Mouse (Mus musculus) hindlimb bud, embryonic 11.5 days (tissue): ENCODE measurements around the gene Tnnt1.

Experiments
- DNase-seq: peaks from one replicate; pipeline ENCODE4 v3.0.0-alpha.2; 2012; ENCODE audit warnings: low read depth, low spot score; ENCODE audit errors: extremely low spot score

Tnnt1 gene

DNA sequence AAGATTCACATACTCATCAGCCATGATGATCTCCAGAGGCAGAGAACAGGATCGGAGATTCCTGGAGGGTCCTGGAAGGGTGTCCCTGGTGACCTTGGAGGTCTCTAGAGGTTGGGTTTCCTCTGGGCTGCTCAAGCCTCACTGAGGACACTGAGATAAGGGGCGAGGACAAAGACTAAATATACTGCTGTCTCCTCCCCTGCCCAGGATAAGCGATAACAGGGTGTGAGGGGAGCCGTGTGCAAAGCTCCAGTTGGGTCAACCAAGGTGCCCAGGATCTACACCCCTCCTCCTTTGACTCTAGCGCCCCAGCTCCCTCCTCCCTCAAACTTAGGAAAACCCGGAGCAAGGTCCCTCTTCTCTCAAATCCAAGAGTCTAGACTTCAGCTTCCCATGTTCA lies 6.1 kb upstream of the Tnnt1 start:
- DNase-seq: no peak

DNA sequence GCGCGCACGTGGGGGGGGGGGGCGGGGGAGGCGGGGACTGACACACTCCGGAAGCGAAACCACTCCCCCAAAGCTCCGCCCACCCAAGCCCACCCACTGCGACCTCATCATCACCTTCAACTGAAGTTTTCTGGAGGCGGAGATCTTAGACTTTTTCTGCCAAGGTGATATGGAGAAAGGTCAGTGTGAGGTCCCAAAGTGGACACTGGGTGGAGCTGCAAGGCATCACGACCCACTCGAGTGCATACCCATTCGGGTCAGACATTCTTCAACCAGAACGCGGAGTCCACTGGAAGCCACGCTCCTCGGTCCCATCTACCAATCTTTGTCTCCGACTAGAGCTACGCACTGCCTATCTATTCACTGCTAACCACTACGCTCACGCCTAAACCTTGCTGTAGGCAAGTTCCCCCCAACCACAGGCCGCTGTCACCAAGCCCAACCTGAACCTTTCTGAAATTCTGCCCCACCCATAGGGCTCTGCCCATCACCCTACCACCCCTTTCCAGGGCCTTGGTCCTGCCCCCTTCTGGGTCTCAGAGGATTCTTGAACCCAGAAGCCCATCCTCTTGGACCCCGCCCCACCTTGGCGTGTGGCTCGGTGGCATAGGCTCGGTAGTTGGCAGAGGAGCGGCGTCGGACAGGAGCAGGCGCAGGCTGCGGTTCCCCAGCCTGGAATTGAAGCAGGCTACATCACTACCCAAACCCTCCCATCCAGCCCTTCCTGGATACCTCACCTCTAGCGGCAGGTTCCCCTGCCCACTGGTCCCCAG lies 5.2 kb upstream of the Tnnt1 start:
- no peak for DNase-seq

DNA sequence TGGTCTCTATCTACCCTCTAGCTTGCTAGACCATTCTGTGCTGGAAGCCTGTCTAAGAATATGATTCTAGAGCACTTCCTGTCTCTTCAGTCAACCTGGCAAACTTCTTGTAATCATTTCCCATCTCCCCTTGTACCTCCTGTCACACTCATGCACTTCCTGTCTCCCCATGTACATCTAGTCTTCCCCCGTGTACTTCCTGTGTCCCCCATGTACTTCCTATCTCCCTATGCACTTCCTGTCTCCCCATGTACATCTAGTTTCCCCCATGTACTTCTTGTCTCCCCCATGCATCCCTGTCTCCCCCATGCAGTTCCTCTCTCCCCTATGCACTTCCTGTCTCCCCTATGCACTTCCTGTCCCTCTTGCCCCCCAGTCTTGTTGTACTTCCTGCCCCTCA lies 2.3 kb upstream of the Tnnt1 start:
- no peak for DNase-seq

DNA sequence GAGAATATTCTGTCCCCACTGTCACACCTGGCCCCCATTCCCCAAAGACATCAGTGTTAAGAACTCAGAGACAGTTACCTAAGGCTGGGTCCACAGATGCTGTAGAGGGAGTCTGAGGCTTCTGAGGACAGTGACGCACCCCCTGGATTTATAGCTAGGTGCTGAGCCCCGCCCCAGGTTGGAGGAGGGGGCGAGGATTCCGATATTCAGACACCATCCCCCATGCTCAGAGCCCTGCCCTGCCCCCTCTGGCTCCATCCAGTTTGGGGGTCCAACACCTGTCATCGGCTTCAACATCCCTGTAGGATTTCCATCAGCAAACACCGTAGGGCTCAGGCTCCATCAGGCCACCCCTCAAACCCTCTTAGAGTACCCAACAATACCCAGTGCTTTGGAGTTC lies 329 bp downstream of the Tnnt1 start:
- no peak for DNase-seq

DNA sequence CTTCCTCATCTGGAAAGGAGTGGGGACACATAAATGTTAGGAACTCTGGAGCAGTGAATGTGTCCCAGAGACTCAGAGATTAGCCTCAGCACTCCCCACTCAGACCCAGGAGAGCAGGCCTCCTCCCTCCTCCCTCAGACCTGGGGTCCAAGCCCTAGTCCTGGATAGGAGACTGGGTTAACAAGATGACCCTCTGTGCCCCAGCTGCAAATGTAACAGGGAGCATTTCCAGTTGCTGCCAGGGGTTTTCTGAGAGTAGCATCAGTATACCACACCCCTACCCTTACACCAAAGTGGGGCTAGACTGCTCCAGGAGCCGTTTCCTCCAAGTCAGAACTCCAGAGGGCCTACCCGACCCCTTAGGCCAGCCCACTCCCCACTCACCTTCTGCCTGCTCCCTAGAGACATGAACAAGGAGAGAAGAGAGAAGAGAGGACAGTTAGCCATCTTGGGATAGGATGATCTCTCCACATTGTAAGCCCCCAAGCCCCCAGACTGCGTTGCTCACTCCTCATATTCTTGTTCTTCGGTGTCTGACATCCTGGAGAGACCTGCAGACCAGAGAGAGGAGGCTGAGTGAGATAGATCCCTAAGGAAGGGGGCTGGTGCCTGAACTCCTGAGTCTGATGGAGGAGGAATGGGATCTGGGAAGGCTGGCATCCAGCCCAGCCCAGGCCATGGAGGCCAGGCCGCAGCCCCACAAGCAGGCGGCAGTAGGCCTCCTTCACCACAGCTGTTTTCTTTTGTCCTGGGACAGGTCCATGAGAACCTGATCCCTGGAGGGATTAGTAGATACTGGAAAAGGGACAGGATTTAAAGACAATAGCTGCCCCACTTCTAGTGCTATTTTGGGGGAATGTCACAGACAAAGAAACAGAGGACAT lies 2.1 kb downstream of the Tnnt1 start:
- DNase-seq: no peak

DNA sequence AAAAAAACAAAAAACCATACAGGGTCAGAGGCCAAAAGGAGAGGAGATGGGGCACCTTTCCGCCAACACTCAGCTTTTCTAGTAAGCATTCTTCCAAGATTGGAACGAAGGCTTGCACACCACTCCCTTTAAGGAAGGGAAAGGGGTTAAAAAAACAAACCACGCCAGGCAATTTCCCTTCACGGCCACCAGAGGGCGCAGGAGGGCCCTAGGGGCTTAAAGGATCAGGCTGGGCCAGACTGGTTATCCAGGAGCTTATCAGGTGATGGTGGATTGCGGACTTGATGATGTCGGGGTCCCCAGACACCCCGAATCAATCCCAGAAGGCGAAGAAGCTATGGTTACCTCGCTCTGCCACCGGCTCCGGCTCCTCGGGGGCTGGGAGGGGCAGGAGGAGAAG lies 2.9 kb downstream of the Tnnt1 start:
- no peak for DNase-seq

DNA sequence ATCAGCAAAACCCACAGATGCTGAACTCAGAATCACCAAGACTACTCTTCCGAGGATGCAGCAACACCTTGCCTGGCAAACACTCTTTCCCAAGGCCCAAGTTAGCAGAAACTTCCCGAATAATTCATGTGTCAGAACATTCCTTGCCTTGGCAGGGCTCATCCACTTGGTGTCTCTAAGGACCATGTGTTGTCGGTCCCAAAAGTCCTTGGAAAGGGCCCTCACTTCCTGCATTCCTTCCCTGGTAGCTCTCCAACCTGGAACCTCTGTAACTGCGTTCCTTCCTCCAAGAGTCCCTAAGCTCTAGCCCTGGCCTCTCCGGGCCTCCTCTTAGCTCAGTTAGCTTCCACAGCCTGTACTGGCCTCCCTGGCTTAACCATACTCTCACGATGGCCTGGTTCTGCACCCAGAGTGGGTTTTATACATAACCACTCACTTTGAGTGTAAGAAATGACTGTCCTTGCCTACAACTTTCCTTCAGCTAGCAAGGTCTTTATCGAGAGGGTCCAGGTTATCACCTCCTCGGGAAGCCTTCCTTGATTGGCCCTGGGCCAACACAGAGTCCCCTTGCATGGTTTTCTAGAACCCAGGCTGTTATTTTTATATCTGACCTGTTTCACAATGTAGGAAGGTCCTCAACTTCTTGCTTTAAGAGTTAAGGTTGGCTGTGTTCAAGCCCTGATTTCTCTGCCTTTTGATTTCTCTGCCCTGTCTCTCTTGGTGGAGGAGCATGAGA lies 4.5 kb downstream of the Tnnt1 start:
- no peak for DNase-seq

DNA sequence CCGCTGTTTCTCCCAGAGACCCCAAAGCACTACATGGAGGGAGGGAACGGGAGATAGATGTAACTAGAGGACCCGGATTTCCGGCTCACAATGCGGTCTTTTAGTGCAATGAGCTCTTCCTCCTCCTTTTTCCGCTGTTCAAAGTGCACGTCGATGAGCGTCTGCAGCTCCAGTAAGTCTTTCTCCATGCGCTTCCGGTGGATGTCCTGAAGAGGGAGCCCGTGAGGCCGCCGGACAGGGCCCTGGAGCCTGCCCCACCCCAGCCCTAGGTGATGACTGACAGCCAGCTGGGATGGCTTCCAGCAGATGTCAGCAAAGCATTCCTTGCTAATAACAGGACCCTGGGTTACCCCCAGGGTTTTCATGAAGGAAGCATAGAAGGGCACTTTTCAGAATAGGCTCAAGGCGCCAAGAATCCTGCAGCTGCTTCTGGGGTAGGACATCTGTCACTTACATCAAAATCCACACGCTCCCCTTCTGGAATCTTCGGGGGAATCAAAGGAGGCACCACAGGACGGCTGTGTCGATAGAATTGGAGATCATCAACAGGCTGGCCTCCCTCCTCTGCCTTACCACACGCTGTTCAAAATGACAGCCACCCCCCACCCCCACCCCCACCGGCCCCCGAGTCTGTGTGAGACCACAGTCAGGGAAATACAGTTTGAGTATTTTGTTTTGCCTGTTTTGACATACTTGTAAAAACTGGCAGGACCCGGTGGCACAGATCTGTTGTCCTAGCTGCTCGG lies 6.1 kb downstream of the Tnnt1 start:
- DNase-seq: no peak

DNA sequence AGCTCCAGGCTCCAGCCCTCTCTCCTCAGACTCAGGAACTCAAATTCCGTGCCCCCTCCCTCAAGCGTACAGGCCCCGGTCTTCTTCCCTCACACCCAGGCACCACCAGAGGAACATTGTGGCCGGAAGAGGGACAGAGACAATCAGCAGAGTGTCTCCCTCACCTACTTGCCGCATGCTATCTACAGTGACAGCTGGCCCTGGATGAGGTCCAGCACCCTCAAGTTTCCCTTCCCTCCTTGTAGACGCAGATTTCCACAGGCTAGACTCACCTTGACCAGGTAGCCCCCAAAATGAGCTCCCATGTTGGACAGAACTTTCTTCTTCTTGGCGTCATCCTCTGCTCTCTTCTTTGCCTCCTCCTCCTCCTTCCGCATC lies 7.5 kb downstream of the Tnnt1 start:
- DNase-seq: no peak

DNA sequence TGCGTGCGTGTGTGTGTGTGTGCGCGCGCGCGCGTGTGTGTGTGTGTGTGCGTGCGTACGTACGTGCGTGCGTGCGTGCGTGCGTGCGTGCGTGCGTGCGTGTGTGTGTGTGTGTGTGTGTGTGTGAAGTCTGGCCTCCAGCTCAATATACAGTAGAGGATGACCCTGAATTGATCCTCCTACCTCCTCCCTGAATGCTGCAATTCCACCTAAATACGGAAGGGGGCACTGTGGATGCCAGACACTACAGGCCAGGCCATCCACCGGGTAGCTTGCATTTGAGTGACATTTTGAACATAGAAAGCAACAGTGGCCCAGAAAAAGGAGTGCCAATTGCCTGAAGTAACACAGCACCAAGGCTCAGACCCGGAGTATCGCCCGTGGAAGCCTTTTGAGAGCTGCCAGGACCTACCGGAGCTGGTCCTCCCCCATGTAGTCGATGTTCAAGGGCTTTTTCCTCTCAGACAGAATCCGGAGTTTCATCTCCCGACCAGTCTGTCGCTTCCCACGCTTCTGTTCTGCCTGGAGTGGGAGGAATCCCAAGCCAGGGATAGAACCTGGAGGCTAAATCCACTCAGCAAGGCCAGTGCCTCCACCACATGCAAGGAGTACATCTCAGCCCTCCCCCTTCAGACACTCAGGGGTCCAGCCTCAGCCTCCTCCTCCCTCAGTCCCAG lies 8.0 kb downstream of the Tnnt1 start:
- no peak for DNase-seq

DNA sequence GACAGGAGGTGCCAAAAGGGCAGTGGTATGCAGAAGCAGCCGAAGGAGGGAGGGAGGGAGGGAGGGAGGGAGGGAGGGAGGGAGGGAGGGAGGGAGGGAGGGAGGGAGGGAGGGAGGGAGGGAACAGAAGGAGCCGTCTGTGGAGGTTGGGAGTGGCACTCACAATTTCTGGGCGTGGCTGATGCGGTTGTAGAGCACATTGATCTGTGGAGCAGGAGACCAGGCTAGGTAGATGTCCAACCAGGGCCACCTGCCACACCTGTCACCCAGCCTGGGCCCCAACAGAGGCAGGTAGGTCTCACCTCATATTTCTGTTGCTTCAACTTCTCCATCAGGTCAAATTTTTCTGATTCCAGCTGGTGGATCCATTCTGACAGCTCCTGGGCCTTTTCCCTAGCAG lies 9.0 kb downstream of the Tnnt1 start:
- DNase-seq: no peak

DNA sequence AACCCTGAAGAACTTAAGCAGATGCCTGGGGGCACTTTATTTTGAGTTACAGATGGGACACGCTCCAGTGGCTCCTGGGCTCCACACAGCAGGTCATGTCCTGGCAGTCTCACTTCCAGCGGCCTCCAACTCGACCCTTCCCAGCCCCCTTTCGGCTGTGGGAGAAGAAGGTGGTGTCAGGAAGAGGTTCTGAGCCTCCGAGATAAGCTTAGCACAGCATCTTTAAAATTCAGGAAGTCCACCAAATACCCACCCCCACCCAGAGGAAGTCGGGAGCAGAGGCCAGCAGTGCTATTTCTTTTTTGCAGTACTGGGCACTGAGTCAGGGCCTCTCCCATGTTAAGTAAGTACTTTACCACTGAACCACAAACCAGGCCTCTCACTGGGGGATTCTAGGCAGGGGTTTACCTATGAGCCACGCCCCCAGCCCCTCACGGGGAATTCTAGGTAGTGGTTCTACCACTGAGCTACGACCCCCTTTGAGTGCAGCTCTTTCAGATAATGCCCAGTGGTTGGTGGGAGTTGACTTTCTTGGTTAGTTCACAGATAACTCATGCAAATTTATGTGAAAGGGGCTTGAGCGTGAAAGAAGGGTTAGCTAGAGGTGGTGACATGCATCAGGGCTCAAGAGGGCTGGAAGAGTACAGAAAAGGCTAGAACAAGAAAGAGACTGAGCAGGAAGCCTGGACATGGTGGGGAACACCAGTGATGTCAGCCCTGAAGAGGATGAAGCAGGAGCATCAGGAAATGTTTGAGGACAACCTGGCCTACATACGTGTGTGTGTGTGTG lies 11.3 kb downstream of the Tnnt1 start:
- DNase-seq: no peak

DNA sequence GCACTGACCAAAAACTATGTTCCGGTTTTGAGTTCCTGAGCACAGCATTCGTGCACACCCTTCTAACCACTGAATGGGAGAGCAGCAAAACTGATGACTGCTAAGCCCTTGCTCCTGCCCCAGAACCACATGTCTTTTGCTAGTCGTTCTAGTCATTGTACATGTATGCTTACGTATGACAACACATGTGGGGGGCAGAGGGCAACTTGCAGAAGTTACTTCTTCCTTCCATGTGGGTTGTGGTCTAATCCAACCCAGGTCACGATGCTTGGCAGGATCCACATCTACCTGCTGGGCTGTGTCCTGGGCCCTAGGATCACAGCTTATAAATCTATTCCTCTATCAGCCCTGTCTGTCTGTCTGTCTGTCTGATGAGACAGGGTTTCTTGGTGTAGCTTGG lies 12.3 kb downstream of the Tnnt1 start:
- DNase-seq: no peak

DNA sequence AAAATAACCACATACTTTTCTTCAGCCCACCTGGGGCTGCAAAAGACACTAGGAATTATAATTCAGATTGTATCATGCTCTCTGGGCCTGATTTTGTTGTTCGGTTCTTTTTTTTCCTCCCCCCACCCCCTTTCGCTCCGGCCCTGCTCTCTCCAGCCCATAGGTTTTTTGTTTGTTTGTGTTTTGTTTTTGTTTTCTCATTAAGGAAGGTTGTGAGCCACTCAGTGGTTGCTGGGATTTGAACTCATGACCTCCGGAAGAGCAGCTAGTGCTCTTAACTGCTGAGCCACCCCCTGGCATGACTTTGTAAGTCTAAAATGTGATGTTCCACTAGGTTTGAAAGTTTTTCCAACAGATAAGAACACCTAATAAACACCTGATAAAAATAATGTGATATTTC lies 13.1 kb downstream of the Tnnt1 start:
- no peak for DNase-seq

DNA sequence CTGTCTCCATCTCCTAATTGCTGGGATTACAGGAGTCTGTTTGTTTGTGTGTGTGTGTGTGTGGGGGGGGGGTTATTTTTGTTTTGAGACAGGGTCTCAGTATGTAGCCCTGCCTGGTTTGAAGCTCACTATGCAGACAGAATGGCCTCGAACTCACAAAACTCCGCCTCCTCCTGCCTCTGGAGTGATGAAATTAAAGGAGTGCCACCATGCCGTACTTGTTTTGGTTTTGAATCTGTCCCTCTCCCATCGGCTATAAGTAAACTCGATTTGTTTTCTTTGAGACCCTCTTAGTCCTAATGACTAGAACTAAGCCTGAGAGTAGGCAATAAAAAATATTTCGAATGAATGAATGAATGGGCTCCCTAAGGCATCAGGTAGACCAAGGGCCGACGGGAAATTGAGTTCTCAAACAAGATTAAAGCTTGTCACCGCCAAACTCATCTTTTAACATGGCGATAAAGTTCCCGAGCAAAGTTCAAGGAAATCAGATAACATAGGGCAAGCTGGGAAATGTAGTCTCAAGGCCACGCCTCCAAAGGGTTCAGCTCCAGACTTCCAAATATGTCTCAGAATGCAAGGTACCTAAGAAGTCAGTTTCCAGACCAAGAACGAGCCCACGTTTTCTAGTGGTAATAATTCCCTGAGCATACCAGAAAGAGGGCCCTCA lies 13.6 kb downstream of the Tnnt1 start:
- no peak for DNase-seq

DNA sequence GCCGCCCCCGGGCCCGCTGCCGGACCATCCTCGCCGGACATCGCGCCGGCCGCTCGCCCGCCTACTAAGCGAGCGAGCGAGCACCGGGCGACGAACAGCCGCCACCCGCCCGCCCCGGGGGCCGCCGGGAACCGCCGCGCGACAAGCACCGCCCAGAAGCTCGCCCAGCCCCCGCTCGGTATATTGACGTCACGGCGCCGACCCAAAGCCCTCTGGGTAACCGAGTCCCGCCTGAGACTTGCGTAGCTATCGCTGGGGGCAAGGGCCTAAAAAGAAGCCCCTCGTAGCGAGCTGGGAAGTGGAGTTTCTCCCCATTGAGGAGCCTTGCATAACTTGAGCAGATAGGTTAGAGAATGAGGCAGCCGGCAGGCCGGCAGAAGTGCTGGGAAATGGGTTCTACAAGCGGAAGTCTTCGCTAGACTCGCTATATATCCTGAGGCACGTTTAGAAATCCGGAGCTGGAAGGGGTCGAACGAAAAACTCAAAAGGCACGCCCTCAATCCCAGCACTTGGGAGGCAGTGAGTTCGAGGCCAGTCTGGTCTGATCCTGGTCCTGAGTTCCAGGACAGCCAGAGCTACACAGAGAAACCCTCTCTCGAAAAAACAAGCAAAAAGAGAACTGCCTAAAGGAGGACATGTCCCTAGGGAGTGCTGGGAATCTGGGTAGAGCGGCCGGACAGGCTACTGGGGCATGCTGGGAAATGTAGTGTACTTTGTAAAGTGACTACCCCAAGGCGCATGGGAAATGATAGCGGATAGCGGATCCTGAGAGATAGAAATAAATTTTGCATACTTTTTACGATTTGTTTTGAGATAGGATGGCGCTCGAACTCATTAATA lies 14.4 kb downstream of the Tnnt1 start, which contains the start of gene Ppp1r12c:
TSS of gene Ppp1r12c (minus strand) at position 123 of the 840 bp plus-strand sequence.
- DNase-seq: peak; percentile 80

DNA sequence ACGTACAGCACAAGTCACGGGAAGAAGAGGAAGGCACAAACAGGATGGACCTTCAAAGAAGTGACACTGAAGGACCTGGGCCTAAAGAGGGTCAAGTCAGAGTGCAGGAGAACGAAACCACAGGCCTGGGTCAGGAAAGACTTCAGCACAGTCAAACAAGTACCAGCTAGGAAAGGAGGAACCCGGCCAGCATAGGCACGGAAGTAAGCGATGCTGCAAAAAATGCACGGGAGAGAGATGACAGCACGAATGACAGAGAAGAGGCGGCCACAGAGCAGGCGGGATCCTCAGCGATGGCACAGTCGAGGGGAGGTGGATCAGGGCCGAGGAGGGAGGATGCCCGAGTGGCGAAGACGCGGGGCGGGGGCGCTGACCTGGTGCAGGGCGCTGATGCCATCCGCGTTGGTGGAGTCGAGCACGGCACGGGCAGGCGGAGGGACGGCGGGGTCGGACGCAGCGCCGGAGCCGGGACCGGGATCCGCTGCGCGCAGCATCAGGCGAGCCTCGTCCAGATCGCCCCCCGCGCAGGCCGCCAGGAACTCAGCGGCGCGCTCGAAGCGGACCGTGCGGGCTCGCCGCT lies 15.2 kb downstream of the Tnnt1 start:
- DNase-seq: no peak

DNA sequence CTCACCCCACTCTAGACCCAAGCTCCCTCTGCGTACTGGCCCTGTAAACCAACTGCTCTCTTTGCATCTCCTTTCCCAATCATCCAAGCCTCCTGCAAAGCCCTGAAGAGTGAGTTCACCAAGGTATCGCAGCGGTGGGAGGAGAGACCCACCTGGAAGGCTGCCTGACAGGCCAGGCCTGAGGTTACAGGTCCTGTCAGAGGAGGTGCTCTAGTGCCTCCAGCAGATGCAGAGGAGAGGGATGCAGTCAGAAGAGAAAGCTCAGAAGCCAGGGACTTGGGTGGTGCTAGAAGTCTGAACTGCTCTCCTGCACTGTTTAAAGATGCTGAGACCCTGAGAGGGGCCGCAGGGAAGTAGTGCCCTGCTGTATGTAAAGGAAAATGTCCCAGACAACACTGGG lies 17.1 kb downstream of the Tnnt1 start:
- no peak for DNase-seq
